Mouse (Mus musculus) olfactory bulb, adult 2 months (tissue): ENCODE data around the gene Atg4c.

ENCODE experiments used
- CTCF ChIP-seq: fragments of 200-500 bp; IDR thresholded peaks from 2 replicates; pipeline ENCODE4 v1.5.1; 2012; ENCODE audit warnings: low read depth, mild to moderate bottlenecking, low read length, moderate library complexity; ENCODE audit not compliant: insufficient read depth
- POLR2A ChIP-seq: fragments of 200-500 bp; IDR thresholded peaks from 2 replicates; pipeline ENCODE4 v1.6.1; 2012; ENCODE audit warnings: mild to moderate bottlenecking, low read depth, low read length, moderate library complexity; ENCODE audit not compliant: insufficient read depth

DNA sequence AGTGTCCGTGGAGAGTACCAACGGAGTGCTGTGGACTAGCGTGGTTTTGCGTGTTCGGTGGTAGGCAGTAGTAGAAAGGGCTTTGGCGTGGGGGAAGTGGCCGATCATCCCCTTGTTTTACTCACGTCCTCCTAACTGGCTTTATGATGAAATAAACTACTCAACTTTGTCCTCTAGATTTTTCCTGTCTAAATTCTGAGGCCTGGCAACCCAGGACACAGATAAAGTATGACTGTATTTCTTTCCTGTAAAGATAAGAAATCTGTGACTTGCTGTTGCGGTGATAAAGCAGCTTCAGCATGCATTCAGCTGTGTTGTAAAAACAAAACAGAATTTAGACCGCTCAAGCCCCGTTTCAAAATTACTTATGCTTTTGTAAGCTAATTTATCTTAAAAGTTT, 59.2 kb downstream of the Atg4c start:
- TF ChIP-seq POLR2A (no peak), CTCF (no peak)
